Mouse (Mus musculus) hindbrain, embryonic 11.5 days (tissue): ENCODE measurements at regions not wholly inside any gene's neighbourhood (a gene's known extent, or its start where the extent isn't known, plus 50 kb on each side); places are given as distances from the start of the nearest gene placed in this dataset.

Experiments
- ATAC-seq: fragments of 200-750 bp; cut with Nextera tagmentation; 2 replicates; pipeline ENCODE4 v1.8.0; 2017; ENCODE audit warnings: mild to moderate bottlenecking, moderate TSS enrichment, moderate library complexity; ENCODE audit not compliant: low FRiP score
- DNase-seq: peaks from one replicate; pipeline ENCODE4 v3.0.0-alpha.2; 2015; ENCODE audit warnings: low spot score
- H3K27ac ChIP-seq: fragments of 300-500 bp; sonication (generic); 2 replicates; pipeline ENCODE4 v1.5.1; 2014; ENCODE audit warnings: mild to moderate bottlenecking, low read depth, low read length
- H3K27me3 ChIP-seq: fragments of 300-500 bp; sonication (generic); 2 replicates; pipeline ENCODE4 v1.6.1; 2014; ENCODE audit warnings: mild to moderate bottlenecking, low read length, moderate library complexity, mixed read lengths; ENCODE audit not compliant: control insufficient read depth, insufficient read depth
- H3K36me3 ChIP-seq: fragments of 300-500 bp; sonication (generic); 2 replicates; pipeline ENCODE4 v1.6.1; 2014; ENCODE audit warnings: mild to moderate bottlenecking, low read length, moderate library complexity, mixed read lengths; ENCODE audit not compliant: control insufficient read depth, insufficient read depth
- H3K4me1 ChIP-seq: fragments of 300-500 bp; sonication (generic); replicated peaks from 2 replicates; pipeline ENCODE4 v1.6.1; 2014; ENCODE audit warnings: low read length, mixed read lengths; ENCODE audit not compliant: control insufficient read depth, insufficient read depth
- H3K4me2 ChIP-seq: fragments of 300-500 bp; sonication (generic); replicated peaks from 2 replicates; pipeline ENCODE4 v1.6.1; 2014; ENCODE audit warnings: mild to moderate bottlenecking, low read depth, low read length
- H3K4me3 ChIP-seq: fragments of 300-500 bp; sonication (generic); 2 replicates; pipeline ENCODE4 v1.5.1; 2014; ENCODE audit warnings: low read depth, low read length
- H3K9ac ChIP-seq: fragments of 300-500 bp; sonication (generic); 2 replicates; pipeline ENCODE4 v1.6.1; 2014; ENCODE audit warnings: low read depth, low read length
- H3K9me3 ChIP-seq: fragments of 300-500 bp; sonication (generic); 2 replicates; pipeline ENCODE4 v1.6.1; 2016; ENCODE audit warnings: low read length; ENCODE audit not compliant: control insufficient read depth
- WGBS: fragments of 180-500 bp; shearing (Covaris S2); extraction: QIAGEN DNeasy Blood & Tissue Kit; methylation state at CpG from one replicate; pipeline ENCODE4 v1.1.7; 2014; 5-methylcytosine and 5-hydroxymethylcytosine counted together

- Histone ChIP-seq H3K4me3 (no peak overlapping the region), H3K4me1 (no peaks in the 10 kb centered on the region), H3K27ac (no peak overlapping the region), H3K9me3 (no peaks in the 10 kb centered on the region), H3K27me3 (no peaks in the 10 kb centered on the region), H3K36me3 (no peaks in the 10 kb centered on the region), H3K4me2 (no peak overlapping the region), H3K9ac (no peak overlapping the region)
- 84% methylated on average over 6 of the region's 6 CpGs for WGBS
- ATAC-seq (no peak), DNase-seq (no peak)
Measured at GRCm38 (mm10) chr1:194519509-194520220, 98.4 kb upstream of the Plxna2 start.

GRCm38 (mm10) chr1:194516136-194516535 lies 101.9 kb upstream of the Plxna2 start:
- Histone ChIP-seq H3K27ac (no peak overlapping the region), H3K4me3 (no peak overlapping the region), H3K36me3 (no peaks in the 10 kb centered on the region), H3K9me3 (no peaks in the 10 kb centered on the region), H3K4me1 (no peaks in the 10 kb centered on the region), H3K9ac (no peak overlapping the region), H3K27me3 (no peaks in the 10 kb centered on the region), H3K4me2 (no peak overlapping the region)
- 91% methylated on average over 1 of the region's 1 CpGs for WGBS
- ATAC-seq: no peak
- no peak for DNase-seq

GRCm38 (mm10) chr1:194508314-194508713 lies 109.7 kb upstream of the Plxna2 start:
- 77% methylated on average over 1 of the region's 1 CpGs for WGBS
- H3K27me3 ChIP-seq: no peaks in the 10 kb centered on the region
- H3K4me1 ChIP-seq: no peaks in the 10 kb centered on the region
- no peaks in the 10 kb centered on the region for H3K36me3 ChIP-seq
- H3K4me3 ChIP-seq: no peak overlapping the region
- no peak overlapping the region for H3K27ac ChIP-seq
- DNase-seq (no peak), ATAC-seq (no peak)
- H3K9me3 ChIP-seq: no peaks in the 10 kb centered on the region
- no peak overlapping the region for H3K4me2 ChIP-seq
- no peak overlapping the region for H3K9ac ChIP-seq

- 35% methylated on average over 3 of the region's 3 CpGs for WGBS
- Histone ChIP-seq H3K4me2 (no peak overlapping the region), H3K9ac (no peak overlapping the region), H3K36me3 (no peaks in the 10 kb centered on the region), H3K27ac (no peak overlapping the region), H3K4me3 (no peak overlapping the region), H3K9me3 (no peaks in the 10 kb centered on the region), H3K4me1 (no peaks in the 10 kb centered on the region), H3K27me3 (no peaks in the 10 kb centered on the region)
- ATAC-seq (no peak), DNase-seq (no peak)
Measured at GRCm38 (mm10) chr1:194505826-194506225, 112.2 kb upstream of the Plxna2 start.

- Histone ChIP-seq H3K9me3 (no peaks in the 10 kb centered on the region), H3K4me1 (no peaks in the 10 kb centered on the region), H3K4me2 (no peak overlapping the region), H3K27me3 (no peaks in the 10 kb centered on the region), H3K36me3 (no peaks in the 10 kb centered on the region), H3K4me3 (no peak overlapping the region), H3K9ac (no peak overlapping the region), H3K27ac (no peak overlapping the region)
- DNase-seq (no peak), ATAC-seq (no peak)
Measured at GRCm38 (mm10) chr1:194504207-194504606, 113.8 kb upstream of the Plxna2 start.

- Histone ChIP-seq H3K4me3 (no peak overlapping the region), H3K36me3 (no peaks in the 10 kb centered on the region), H3K4me1 (no peaks in the 10 kb centered on the region), H3K9ac (no peak overlapping the region), H3K4me2 (no peak overlapping the region), H3K9me3 (no peaks in the 10 kb centered on the region), H3K27me3 (no peaks in the 10 kb centered on the region), H3K27ac (no peak overlapping the region)
- no peak for ATAC-seq
- WGBS: 33% methylated on average over 3 of the region's 3 CpGs
- no peak for DNase-seq
Measured at GRCm38 (mm10) chr1:194503517-194503916, 114.5 kb upstream of the Plxna2 start.

GRCm38 (mm10) chr1:194496424-194496823 lies 121.6 kb upstream of the Plxna2 start:
- no peaks in the 10 kb centered on the region for H3K4me1 ChIP-seq
- H3K36me3 ChIP-seq: no peaks in the 10 kb centered on the region
- no peaks in the 10 kb centered on the region for H3K9me3 ChIP-seq
- no peak overlapping the region for H3K4me2 ChIP-seq
- no peak overlapping the region for H3K4me3 ChIP-seq
- H3K9ac ChIP-seq: no peak overlapping the region
- H3K27ac ChIP-seq: no peak overlapping the region
- DNase-seq (no peak), ATAC-seq (no peak)
- no peaks in the 10 kb centered on the region for H3K27me3 ChIP-seq
- 77% methylated on average over 2 of the region's 2 CpGs for WGBS

GRCm38 (mm10) chr1:194491111-194491510 lies 126.9 kb upstream of the Plxna2 start:
- no peaks in the 10 kb centered on the region for H3K4me1 ChIP-seq
- H3K9me3 ChIP-seq: no peaks in the 10 kb centered on the region
- no peaks in the 10 kb centered on the region for H3K36me3 ChIP-seq
- no peak overlapping the region for H3K9ac ChIP-seq
- no peak overlapping the region for H3K4me3 ChIP-seq
- no peak for DNase-seq
- no peak for ATAC-seq
- H3K4me2 ChIP-seq: no peak overlapping the region
- H3K27ac ChIP-seq: no peak overlapping the region
- H3K27me3 ChIP-seq: no peaks in the 10 kb centered on the region

- H3K4me1 ChIP-seq: no peaks in the 10 kb centered on the region
- H3K4me2 ChIP-seq: no peak overlapping the region
- H3K9ac ChIP-seq: no peak overlapping the region
- no peak overlapping the region for H3K4me3 ChIP-seq
- ATAC-seq (no peak), DNase-seq (no peak)
- H3K36me3 ChIP-seq: no peaks in the 10 kb centered on the region
- H3K27me3 ChIP-seq: no peaks in the 10 kb centered on the region
- no peak overlapping the region for H3K27ac ChIP-seq
- no peaks in the 10 kb centered on the region for H3K9me3 ChIP-seq
Measured at GRCm38 (mm10) chr1:194488126-194488525, 129.9 kb upstream of the Plxna2 start.
